Comparison of ENCODE assay signal across 10 mouse cellular contexts in genomic region chr13:58115227-58115626, GRCm38 (mm10). TPM values are rescaled to one million over a fixed set of nuclear protein-coding genes. Genes with fewer than 3 reads are reported as not detected.
A peak's percentile ranks its signal among the peaks of the same experiment; 100 is the strongest.
DNase-seq lines count a peak whose midpoint lies in the region; ATAC-seq lines count a peak whose summit lies in the region.
"Had no signal": no experiment of that assay in that cellular context is flagged by ENCODE, and none has a peak within 500 bp of the region (broad histone marks: within the 10 kb centered on the region; RNA-seq: fewer than 3 reads in every experiment).

No protein-coding gene starts in this region.

- H3K27me3 ChIP-seq in lung, embryonic 15.5 days, result no peaks in the 10 kb centered on the region
- H3K27me3 ChIP-seq in forebrain, embryonic 16.5 days (replicated peaks; ENCODE audit: control insufficient read depth, insufficient read depth, low read length), result no peaks in the 10 kb centered on the region

- no peaks in the 10 kb centered on the region for H3K36me3 ChIP-seq in lung, embryonic 15.5 days
- no peaks in the 10 kb centered on the region for H3K36me3 ChIP-seq in forebrain, embryonic 16.5 days (ENCODE audit: control insufficient read depth, insufficient read depth)

- H3K9ac ChIP-seq in lung, embryonic 15.5 days, result no peak overlapping the region
- no peak overlapping the region for H3K9ac ChIP-seq in forebrain, embryonic 16.5 days (replicated peaks; ENCODE audit: low read depth, low read length)

- 24% methylated on average over 13 of the region's 13 CpGs for WGBS in lung, embryonic 15.5 days
- 76% methylated on average over 13 of the region's 13 CpGs for WGBS in forebrain, embryonic 16.5 days

- H3K27ac ChIP-seq in lung, embryonic 15.5 days, result no peak overlapping the region
- H3K27ac ChIP-seq in forebrain, embryonic 16.5 days (ENCODE audit: low read length), result no peak overlapping the region

- peaks cover 24% of the 10 kb centered on the region for H3K4me1 ChIP-seq in lung, embryonic 15.5 days
- H3K4me1 ChIP-seq in forebrain, embryonic 16.5 days (replicated peaks; ENCODE audit: control insufficient read depth, insufficient read depth, low read length), result peaks cover 16% of the 10 kb centered on the region

- H3K9me3 ChIP-seq in lung, embryonic 15.5 days, result no peaks in the 10 kb centered on the region
- no peaks in the 10 kb centered on the region for H3K9me3 ChIP-seq in forebrain, embryonic 16.5 days (ENCODE audit: control insufficient read depth, low read length)

- peak overlapping the region; percentile 17; the same call in 1 of the 2 replicates for H3K4me2 ChIP-seq in lung, embryonic 15.5 days
- no peak overlapping the region for H3K4me2 ChIP-seq in forebrain, embryonic 16.5 days (ENCODE audit: low read length)

- H3K4me3 ChIP-seq in lung, embryonic 15.5 days, result no peak overlapping the region
- H3K4me3 ChIP-seq in forebrain, embryonic 16.5 days (replicated peaks; ENCODE audit: low read length), result no peak overlapping the region

- peak; percentile 70 for ATAC-seq in granulocyte monocyte progenitor cell, adult 5-6 weeks (replicated peaks; ENCODE audit: poor library complexity, severe bottlenecking)
- peak; percentile 32; the same call in 1 of the 2 replicates for ATAC-seq in lung, embryonic 15.5 days (ENCODE audit: borderline replicate concordance, extremely low read depth, low FRiP score, low TSS enrichment)
- ATAC-seq in forebrain, embryonic 16.5 days, result no peak
- ATAC-seq: midbrain, embryonic 16.5 days had no signal

- DNase-seq in 416B (ENCODE audit: low read depth), result peak; percentile 88
- peak; percentile 47 to 53 for DNase-seq in kidney, adult 8-10 months
- no peak for DNase-seq in layer of hippocampus, adult 18-20 months (ENCODE audit: low spot score in 2 of 2)
- DNase-seq in thymus, postnatal 10 days (ENCODE audit: low spot score in 2 of 2), result no peak
- no peak for DNase-seq in frontal cortex, postnatal 36 days (ENCODE audit: low spot score in 2 of 2)
- DNase-seq: cerebellum, postnatal 10 days had no signal

RNA-seq across cellular contexts. Expression of gene Klhl3, which starts 1.8 kb away (rescaled TPM):
- 7.4 and 7.8 TPM in 2 replicates for total RNA-seq in granulocyte monocyte progenitor cell, adult 5-6 weeks (2014; fragmentation: Nextera tagmentation)
- total RNA-seq in granulocyte monocyte progenitor cell, adult 5-6 weeks (2017), result 4.1 and 4.9 TPM in 2 replicates
- 4.2 and 4.8 TPM in 2 replicates for polyA plus RNA-seq in lung, embryonic 15.5 days (2015; fragmentation: Nextera tagmentation; extraction: Ambion mirVana)
- total RNA-seq in layer of hippocampus, adult 18-20 months (2021), result 10 to 100 TPM; 47.1 to 48.6 TPM
- 8.9 and 11.8 TPM in 2 replicates for polyA plus RNA-seq in forebrain, embryonic 16.5 days (2015; fragmentation: Nextera tagmentation; extraction: Ambion mirVana)

RNA-seq across cellular contexts. Expression of gene Hnrnpa0, which starts 13.1 kb away (rescaled TPM):
- total RNA-seq in granulocyte monocyte progenitor cell, adult 5-6 weeks (2014; fragmentation: Nextera tagmentation), result 112 and 130 TPM in 2 replicates
- 77.9 and 83.8 TPM in 2 replicates for total RNA-seq in granulocyte monocyte progenitor cell, adult 5-6 weeks (2017)
- 36.2 and 37.8 TPM in 2 replicates for polyA plus RNA-seq in lung, embryonic 15.5 days (2015; fragmentation: Nextera tagmentation; extraction: Ambion mirVana)
- 100 to 1,000 TPM; 125 to 127 TPM for total RNA-seq in layer of hippocampus, adult 18-20 months (2021)
- polyA plus RNA-seq in forebrain, embryonic 16.5 days (2015; fragmentation: Nextera tagmentation; extraction: Ambion mirVana), result 49.8 and 50.9 TPM in 2 replicates

RNA-seq across cellular contexts. Expression of gene Idnk, which starts 42.2 kb away (rescaled TPM):
- 44.7 and 45.9 TPM in 2 replicates for total RNA-seq in granulocyte monocyte progenitor cell, adult 5-6 weeks (2014; fragmentation: Nextera tagmentation)
- 41.6 and 44.6 TPM in 2 replicates for total RNA-seq in granulocyte monocyte progenitor cell, adult 5-6 weeks (2017)
- polyA plus RNA-seq in lung, embryonic 15.5 days (2015; fragmentation: Nextera tagmentation; extraction: Ambion mirVana), result 34.9 and 36.2 TPM in 2 replicates
- total RNA-seq in layer of hippocampus, adult 18-20 months (2021), result 10 to 100 TPM; 32.7 to 33.3 TPM
- 59.0 and 60.0 TPM in 2 replicates for polyA plus RNA-seq in forebrain, embryonic 16.5 days (2015; fragmentation: Nextera tagmentation; extraction: Ambion mirVana)

Comparison
In these comparisons a context has a peak if more than half of its experiments do, and no peak if none do; other contexts are left out.
1. DNase-seq: peak in 416B (single experiment) and kidney, adult 8-10 months (2 of 2); none in layer of hippocampus, adult 18-20 months (0 of 2), thymus, postnatal 10 days (0 of 2) and frontal cortex, postnatal 36 days (0 of 2).
2. RNA of gene Klhl3, which starts 1.8 kb away (total RNA-seq): 47.1 to 48.6 TPM in layer of hippocampus, adult 18-20 months; 4.1 to 7.8 TPM in granulocyte monocyte progenitor cell, adult 5-6 weeks; every median in the first group is over 4 times any median in the second.